Mouse (Mus musculus) erythroblast, embryonic 14.5 days (primary cell): Measurements from ENCODE around the gene Akap6. TPM values are rescaled to one million over a fixed set of nuclear protein-coding genes. Genes with fewer than 3 reads are reported as not detected.

ENCODE experiments used
- H3K27me3 ChIP-seq: 2 replicates; pipeline ENCODE4 v1.6.1; 2012; ENCODE audit warnings: inconsistent platforms; ENCODE audit not compliant: control insufficient read depth
- H3K36me3 ChIP-seq: 2 replicates; pipeline ENCODE4 v1.6.1; 2012; ENCODE audit warnings: mild to moderate bottlenecking, inconsistent platforms; ENCODE audit not compliant: control insufficient read depth
- H3K4me1 ChIP-seq: 2 replicates; pipeline ENCODE4 v1.6.1; 2012; ENCODE audit warnings: inconsistent platforms; ENCODE audit not compliant: control insufficient read depth
- H3K4me3 ChIP-seq: replicated peaks from 2 replicates; pipeline ENCODE3; 2012; ENCODE audit warnings: moderate library complexity, mild to moderate bottlenecking, inconsistent platforms
- H3K9me3 ChIP-seq: 2 replicates; pipeline ENCODE4 v1.6.1; 2012; ENCODE audit warnings: low read length, inconsistent platforms, mixed read lengths; ENCODE audit not compliant: control insufficient read depth
- GATA1 ChIP-seq: IDR thresholded peaks from 2 replicates; pipeline ENCODE4 v1.6.1; 2012; ENCODE audit warnings: low read length, inconsistent platforms, mixed read lengths
- TAL1 ChIP-seq: IDR thresholded peaks from 3 replicates; pipeline ENCODE4 v1.6.1; 2012; ENCODE audit warnings: low read length, inconsistent platforms, mixed read lengths
- polyA plus RNA-seq: library from polyadenylated mRNA; stranded (reverse); fragments of >175 nt; gene quantifications from 2 replicates; pipeline ENCODE4 v1.2.3, GENCODE M21; 2012

The Akap6 gene
- polyA plus RNA-seq, 1 experiment = not detected

GRCm38 (mm10) chr12:52737151-52737550 is 38.0 kb downstream of the Akap6 start:
- Histone ChIP-seq H3K9me3 (no peaks in the 10 kb centered on the region), H3K4me1 (no peaks in the 10 kb centered on the region), H3K4me3 (no peak overlapping the region), H3K36me3 (no peaks in the 10 kb centered on the region), H3K27me3 (no peaks in the 10 kb centered on the region)
- TF ChIP-seq TAL1 (no peak), GATA1 (no peak)

DNA sequence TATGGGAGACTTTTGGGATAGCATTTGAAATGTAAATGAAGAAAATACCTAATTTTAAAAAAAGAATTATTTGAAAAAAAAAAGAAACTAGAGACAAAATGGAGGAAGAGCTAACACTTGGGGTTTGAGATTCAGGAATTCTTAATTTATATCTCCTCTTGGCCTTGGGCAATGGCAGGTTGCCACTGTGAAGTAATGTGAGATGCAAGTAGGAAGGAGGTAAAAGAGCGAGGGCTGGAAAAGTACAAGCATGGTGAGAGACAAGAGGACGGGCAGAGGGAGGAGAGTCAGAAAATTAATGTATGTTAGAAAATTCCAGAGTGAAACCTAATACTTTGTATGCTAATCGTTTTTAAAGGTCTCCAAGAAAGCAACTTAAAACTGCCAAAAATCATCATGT is 40.1 kb downstream of the Akap6 start:
- TF ChIP-seq TAL1 = no peak
- no peak for TF ChIP-seq GATA1
- no peaks in the 10 kb centered on the region for H3K4me1 ChIP-seq

DNA sequence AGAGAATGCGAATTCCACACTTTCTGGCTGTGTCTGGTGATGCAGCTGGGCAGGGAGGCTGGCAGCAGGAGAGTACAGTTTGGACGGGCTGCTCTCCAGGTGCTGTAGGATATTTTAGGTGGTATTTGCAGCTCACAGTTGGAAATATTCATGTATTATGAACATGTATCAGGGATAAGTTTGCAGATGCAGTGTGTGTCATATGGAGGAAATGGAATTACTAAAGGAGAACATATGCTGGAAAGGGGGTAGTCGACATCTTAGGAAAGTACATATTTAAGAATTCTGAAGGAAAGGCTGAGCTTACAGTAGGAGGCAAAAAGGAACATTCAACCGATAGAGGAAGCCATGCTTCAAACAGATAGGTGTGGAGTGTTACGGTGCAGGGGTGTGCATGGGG is 42.6 kb downstream of the Akap6 start:
- H3K27me3 ChIP-seq = no peaks in the 10 kb centered on the region
- no peaks in the 10 kb centered on the region for H3K36me3 ChIP-seq
- TF ChIP-seq TAL1 (no peak), GATA1 (no peak)

More for the DNA sequence above, 40.1 kb downstream of the Akap6 start:
- Histone ChIP-seq H3K36me3 (no peaks in the 10 kb centered on the region), H3K27me3 (no peaks in the 10 kb centered on the region), H3K9me3 (no peaks in the 10 kb centered on the region), H3K4me3 (no peak overlapping the region)

GRCm38 (mm10) chr12:52750006-52750405 is 50.8 kb downstream of the Akap6 start:
- no peaks in the 10 kb centered on the region for H3K9me3 ChIP-seq

More for the DNA sequence above, 42.6 kb downstream of the Akap6 start:
- no peaks in the 10 kb centered on the region for H3K4me1 ChIP-seq
- H3K9me3 ChIP-seq = no peaks in the 10 kb centered on the region
- H3K4me3 ChIP-seq = no peak overlapping the region

GRCm38 (mm10) chr12:52755649-52756048 is 56.5 kb downstream of the Akap6 start:
- H3K27me3 ChIP-seq = no peaks in the 10 kb centered on the region
- H3K4me1 ChIP-seq = no peaks in the 10 kb centered on the region
- no peak overlapping the region for H3K4me3 ChIP-seq
- H3K36me3 ChIP-seq = no peaks in the 10 kb centered on the region
- TF ChIP-seq GATA1 = no peak
- no peak for TF ChIP-seq TAL1
- no peaks in the 10 kb centered on the region for H3K9me3 ChIP-seq

More at GRCm38 (mm10) chr12:52750006-52750405, 50.8 kb downstream of the Akap6 start:
- Histone ChIP-seq H3K36me3 (no peaks in the 10 kb centered on the region), H3K27me3 (no peaks in the 10 kb centered on the region), H3K4me1 (no peaks in the 10 kb centered on the region), H3K4me3 (no peak overlapping the region)
- TF ChIP-seq TAL1 = no peak
- no peak for TF ChIP-seq GATA1

GRCm38 (mm10) chr12:52757881-52758280 is 58.7 kb downstream of the Akap6 start:
- H3K36me3 ChIP-seq = no peaks in the 10 kb centered on the region
- no peak overlapping the region for H3K4me3 ChIP-seq
- TF ChIP-seq GATA1 (no peak), TAL1 (no peak)
- H3K9me3 ChIP-seq = no peaks in the 10 kb centered on the region
- no peaks in the 10 kb centered on the region for H3K27me3 ChIP-seq
- no peaks in the 10 kb centered on the region for H3K4me1 ChIP-seq

- Histone ChIP-seq H3K4me1 (no peaks in the 10 kb centered on the region), H3K4me3 (no peak overlapping the region), H3K27me3 (no peaks in the 10 kb centered on the region), H3K9me3 (no peaks in the 10 kb centered on the region), H3K36me3 (no peaks in the 10 kb centered on the region)
- no peak for TF ChIP-seq GATA1
- no peak for TF ChIP-seq TAL1
Measured at GRCm38 (mm10) chr12:52764046-52764445, 64.9 kb downstream of the Akap6 start.

DNA sequence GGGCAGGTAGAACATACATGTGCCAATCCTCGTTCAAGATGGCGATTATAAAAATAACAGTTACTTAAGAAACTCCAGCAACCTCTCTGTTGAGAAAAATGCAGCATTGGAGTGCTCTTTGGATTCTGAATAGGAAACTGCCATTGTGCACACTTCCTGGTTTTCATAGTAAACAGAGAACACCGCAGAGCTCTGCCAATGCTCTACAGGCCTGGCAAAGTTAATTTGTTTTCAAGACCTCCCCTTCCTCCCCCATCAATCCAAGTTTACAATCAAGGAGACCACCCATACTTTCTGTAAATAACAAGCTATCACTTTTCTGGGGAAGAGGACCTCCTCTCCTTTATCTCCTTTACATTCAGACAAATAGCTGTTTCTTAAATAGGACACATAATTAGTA is 65.6 kb downstream of the Akap6 start:
- H3K4me1 ChIP-seq = no peaks in the 10 kb centered on the region
- H3K4me3 ChIP-seq = no peak overlapping the region
- no peaks in the 10 kb centered on the region for H3K27me3 ChIP-seq
- no peaks in the 10 kb centered on the region for H3K36me3 ChIP-seq
- TF ChIP-seq TAL1 (no peak), GATA1 (no peak)
- H3K9me3 ChIP-seq = no peaks in the 10 kb centered on the region

DNA sequence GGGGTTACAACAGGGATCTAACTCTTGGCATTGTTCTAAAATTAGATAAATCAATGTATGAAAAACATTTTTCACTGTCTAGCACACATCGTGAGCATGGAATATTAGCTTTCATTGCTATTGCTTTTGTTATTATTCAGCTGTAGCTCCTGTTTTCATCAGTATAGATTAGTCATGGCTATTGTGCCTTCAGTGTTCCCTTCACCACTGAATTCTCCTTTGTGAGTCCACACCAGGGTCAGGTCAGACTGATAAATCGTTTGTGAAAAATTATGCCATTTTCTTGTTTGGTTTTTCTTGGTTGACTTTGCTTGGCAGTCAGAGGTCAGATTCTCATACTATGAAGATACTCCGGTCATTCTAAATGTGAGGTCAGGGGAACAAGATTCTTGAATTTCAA is 70.4 kb downstream of the Akap6 start:
- Histone ChIP-seq H3K36me3 (no peaks in the 10 kb centered on the region), H3K4me3 (no peak overlapping the region), H3K27me3 (no peaks in the 10 kb centered on the region), H3K9me3 (no peaks in the 10 kb centered on the region), H3K4me1 (no peaks in the 10 kb centered on the region)
- no peak for TF ChIP-seq TAL1
- TF ChIP-seq GATA1 = no peak

GRCm38 (mm10) chr12:52771931-52772330 is 72.7 kb downstream of the Akap6 start:
- Histone ChIP-seq H3K36me3 (no peaks in the 10 kb centered on the region), H3K9me3 (no peaks in the 10 kb centered on the region), H3K4me3 (no peak overlapping the region), H3K4me1 (no peaks in the 10 kb centered on the region), H3K27me3 (no peaks in the 10 kb centered on the region)
- no peak for TF ChIP-seq GATA1
- TF ChIP-seq TAL1 = no peak
